Mouse (Mus musculus): ENCODE results near the gene Celsr2. TPM values are rescaled to one million over a fixed set of nuclear protein-coding genes. Genes with fewer than 3 reads are reported as not detected.

The Celsr2 gene
- polyA plus RNA-seq (2017; shearing (Covaris generic)): under 1 TPM; 0.33 to 0.65 TPM

- ATAC-seq: peak; percentile 5
These were observed at the start of gene Celsr2 for GRCm38 (mm10) chr3:108414857-108415830. TSS of gene Celsr2 (minus strand) at chr3:108415552.

GRCm38 (mm10) chr3:108458866-108459265 is 43.5 kb upstream of the Celsr2 start:
- peak; percentile 89 for ATAC-seq

- peak; percentile 76 for ATAC-seq
These were observed 43.0 kb upstream of the Celsr2 start for GRCm38 (mm10) chr3:108458380-108458779.

- no peak for ATAC-seq
These were observed 38.8 kb upstream of the Celsr2 start for GRCm38 (mm10) chr3:108454172-108454571.

GRCm38 (mm10) chr3:108451969-108452368 is 36.6 kb upstream of the Celsr2 start:
- no peak for ATAC-seq

GRCm38 (mm10) chr3:108445366-108445705 is 30.0 kb upstream of the Celsr2 start:
- ATAC-seq: no peak

- peak; percentile 88 for ATAC-seq
These were observed 29.5 kb upstream of the Celsr2 start, which contains the start of gene Sars for GRCm38 (mm10) chr3:108444698-108445365. TSS of gene Sars (minus strand) at chr3:108445209.

GRCm38 (mm10) chr3:108444029-108444428 is 28.7 kb upstream of the Celsr2 start:
- peak; percentile 72 for ATAC-seq

- no peak for ATAC-seq
These were observed 21.0 kb upstream of the Celsr2 start for GRCm38 (mm10) chr3:108436380-108436714.

GRCm38 (mm10) chr3:108435701-108436379 is 20.5 kb upstream of the Celsr2 start:
- ATAC-seq: no peak

- no peak for ATAC-seq
These were observed 18.6 kb upstream of the Celsr2 start for GRCm38 (mm10) chr3:108433881-108434495.

GRCm38 (mm10) chr3:108433188-108433880 is 18.0 kb upstream of the Celsr2 start:
- no peak for ATAC-seq

- ATAC-seq: no peak
These were observed 17.3 kb upstream of the Celsr2 start for GRCm38 (mm10) chr3:108432542-108433187.

GRCm38 (mm10) chr3:108425624-108426018 is 10.3 kb upstream of the Celsr2 start:
- ATAC-seq: no peak

GRCm38 (mm10) chr3:108424944-108425623 is 9.7 kb upstream of the Celsr2 start:
- no peak for ATAC-seq

GRCm38 (mm10) chr3:108423844-108424801 is 8.8 kb upstream of the Celsr2 start:
- peak; percentile 66 for ATAC-seq

- no peak for ATAC-seq
These were observed 7.7 kb upstream of the Celsr2 start for GRCm38 (mm10) chr3:108423006-108423405.

GRCm38 (mm10) chr3:108415831-108416223 is 475 bp upstream of the Celsr2 start:
- peak; percentile 96 for ATAC-seq

- no peak for ATAC-seq
These were observed 1.6 kb downstream of the Celsr2 start for GRCm38 (mm10) chr3:108413634-108414360.
